Comparison of ENCODE assay signal across 19 mouse cellular contexts in the genomic region with DNA sequence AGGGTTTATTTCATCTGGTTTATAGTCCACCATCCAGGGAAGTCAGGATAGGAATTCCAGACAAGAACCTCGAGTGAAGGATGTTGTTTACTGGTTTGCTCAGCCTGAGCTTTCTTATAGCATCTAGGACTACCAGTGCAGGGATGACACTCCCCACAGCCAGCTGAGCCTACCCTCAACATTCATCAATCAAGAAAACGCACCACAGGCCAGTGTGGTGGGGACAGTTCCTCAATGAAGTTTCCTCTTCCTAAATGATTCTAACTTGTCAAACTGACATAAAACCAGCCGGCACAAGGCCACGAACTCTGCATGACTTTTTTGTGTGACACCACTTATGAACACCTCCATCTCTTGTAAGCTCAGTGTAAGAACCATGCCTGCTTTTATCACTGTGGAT. TPM values are rescaled to one million over a fixed set of nuclear protein-coding genes. Genes with fewer than 3 reads are reported as not detected.
DNase-seq lines count a peak whose midpoint lies in the region; ATAC-seq lines count a peak whose summit lies in the region.
"Had no signal": no experiment of that assay in that cellular context is flagged by ENCODE, and none has a peak within 500 bp of the region (broad histone marks: within the 10 kb centered on the region; RNA-seq: fewer than 3 reads in every experiment).

No protein-coding gene starts in this region.

- H3K9me3 ChIP-seq in kidney, embryonic 15.5 days (replicated peaks): no peaks in the 10 kb centered on the region
- H3K9me3 ChIP-seq: embryonic facial prominence, embryonic 10.5 days; embryonic facial prominence, embryonic 12.5 days; forebrain, embryonic 13.5 days; forebrain, embryonic 15.5 days had no signal

- no peaks in the 10 kb centered on the region for H3K27me3 ChIP-seq in kidney, embryonic 15.5 days
- H3K27me3 ChIP-seq: embryonic facial prominence, embryonic 12.5 days; forebrain, embryonic 13.5 days; forebrain, embryonic 15.5 days had no signal

- 53% methylated on average over 4 of the region's 4 CpGs for WGBS in kidney, embryonic 15.5 days

- H3K4me3 ChIP-seq in kidney, embryonic 15.5 days (replicated peaks): no peak overlapping the region
- H3K4me3 ChIP-seq: embryonic facial prominence, embryonic 10.5 days; embryonic facial prominence, embryonic 12.5 days; forebrain, embryonic 13.5 days; forebrain, embryonic 15.5 days had no signal

- H3K27ac ChIP-seq in kidney, embryonic 15.5 days: no peak overlapping the region
- H3K27ac ChIP-seq: embryonic facial prominence, embryonic 10.5 days; embryonic facial prominence, embryonic 12.5 days; forebrain, embryonic 13.5 days; forebrain, embryonic 15.5 days had no signal

- H3K9ac ChIP-seq in kidney, embryonic 15.5 days: no peak overlapping the region
- H3K9ac ChIP-seq: embryonic facial prominence, embryonic 12.5 days; forebrain, embryonic 13.5 days; forebrain, embryonic 15.5 days; forebrain, postnatal 0 days had no signal

- H3K36me3 ChIP-seq in kidney, embryonic 15.5 days: no peaks in the 10 kb centered on the region
- H3K36me3 ChIP-seq: embryonic facial prominence, embryonic 10.5 days; embryonic facial prominence, embryonic 12.5 days; forebrain, embryonic 15.5 days had no signal

- peak; percentile 73; the same call in 1 of the 2 replicates for ATAC-seq in granulocyte monocyte progenitor cell, adult 5-6 weeks (replicated peaks; ENCODE audit: poor library complexity, severe bottlenecking)
- ATAC-seq in megakaryocyte progenitor cell, adult 5-6 weeks (replicated peaks; ENCODE audit: poor library complexity): peak; percentile 72
- no peak for ATAC-seq in kidney, embryonic 15.5 days (replicated peaks; ENCODE audit: low FRiP score)
- ATAC-seq: forebrain, embryonic 13.5 days; forebrain, embryonic 15.5 days; forebrain, postnatal 0 days had no signal

- peak; percentile 36 for DNase-seq in A20 (ENCODE audit: low read depth, low spot score)
- DNase-seq in left cerebral cortex, adult 8-10 months (ENCODE audit: low spot score in 2 of 2): no peak
- DNase-seq: adrenal gland, adult 2 months; adrenal gland, postnatal 10 days; adrenal gland, postnatal 25 days; cerebellum, adult 11 months; cerebellum, adult 2 months; cerebellum, adult 9-10 months; cerebellum, postnatal 10 days; cerebellum, postnatal 36 days; forebrain, postnatal 0 days had no signal

- H3K4me2 ChIP-seq in kidney, embryonic 15.5 days: no peak overlapping the region
- H3K4me2 ChIP-seq: embryonic facial prominence, embryonic 12.5 days; forebrain, embryonic 13.5 days; forebrain, embryonic 15.5 days had no signal

- no peaks in the 10 kb centered on the region for H3K4me1 ChIP-seq in kidney, embryonic 15.5 days
- H3K4me1 ChIP-seq: embryonic facial prominence, embryonic 12.5 days; forebrain, embryonic 13.5 days; forebrain, embryonic 15.5 days had no signal

RNA-seq across cellular contexts. Expression of gene Lpgat1, which starts 13.1 kb away (rescaled TPM):
- 32.2 and 34.6 TPM in 2 replicates for total RNA-seq in granulocyte monocyte progenitor cell, adult 5-6 weeks (2014; fragmentation: Nextera tagmentation)
- 31.7 and 36.3 TPM in 2 replicates for total RNA-seq in granulocyte monocyte progenitor cell, adult 5-6 weeks (2017)
- total RNA-seq in megakaryocyte progenitor cell, adult 5-6 weeks (2015): 28.1 and 30.0 TPM in 2 replicates
- total RNA-seq in megakaryocyte progenitor cell, adult 5-6 weeks (2017): 32.9 and 33.4 TPM in 2 replicates
- total RNA-seq in left cerebral cortex, adult 8-10 months (2022): 100 to 1,000 TPM; 184 to 194 (median 190) TPM
- polyA plus RNA-seq in kidney, embryonic 15.5 days (2015; fragmentation: Nextera tagmentation; extraction: Ambion mirVana): 18.5 and 20.9 TPM in 2 replicates
- total RNA-seq: MEL had no signal

Comparison
In these comparisons a context has a peak if more than half of its experiments do, and no peak if none do; other contexts are left out.
1. RNA of gene Lpgat1, which starts 13.1 kb away (total RNA-seq): 184 to 194 TPM in left cerebral cortex, adult 8-10 months; 31.7 to 36.3 TPM in granulocyte monocyte progenitor cell, adult 5-6 weeks and 28.1 to 33.4 TPM in megakaryocyte progenitor cell, adult 5-6 weeks; every median in the first group is over 4 times any median in the second.